Mouse (Mus musculus) bone marrow, adult 2 months (tissue): ENCODE data around the gene Mrpl33.

Source experiments
- CTCF ChIP-seq: fragments of 200-500 bp; IDR thresholded peaks from 2 replicates; pipeline ENCODE4 v1.5.1; 2011; ENCODE audit warnings: low read length, control low read depth; ENCODE audit not compliant: control insufficient read depth, insufficient read depth
- POLR2A ChIP-seq: fragments of 200-500 bp; IDR thresholded peaks from 2 replicates; pipeline ENCODE4 v1.6.1; 2011; ENCODE audit warnings: low read depth, mild to moderate bottlenecking, control low read depth, low read length, borderline replicate concordance; ENCODE audit not compliant: control insufficient read depth

DNA sequence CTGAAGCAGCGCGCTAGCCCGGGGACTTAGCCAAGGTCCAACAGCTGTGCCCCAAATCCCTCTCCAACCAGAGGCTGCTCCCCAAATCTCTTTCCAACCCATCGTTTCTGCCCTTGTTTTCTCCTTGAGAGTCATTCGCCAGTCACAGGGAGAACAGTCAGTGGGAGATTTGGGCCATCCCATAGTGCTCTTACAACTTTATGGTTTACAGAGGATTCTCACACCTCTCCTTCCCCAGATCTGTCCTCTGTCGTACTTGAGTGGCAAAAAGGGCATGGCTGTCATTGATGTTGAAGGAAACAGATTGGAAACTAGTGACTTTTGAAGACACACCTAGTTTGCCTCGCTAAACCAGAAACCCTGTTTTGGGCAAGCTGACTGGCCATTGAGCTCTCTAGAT lies 32.8 kb upstream of the Mrpl33 start:
- no peak for TF ChIP-seq POLR2A
- TF ChIP-seq CTCF = no peak
